Mouse (Mus musculus) olfactory bulb, adult 2 months (tissue): ENCODE data around the gene Krtap14.

Source experiments
- CTCF ChIP-seq: fragments of 200-500 bp; IDR thresholded peaks from 2 replicates; pipeline ENCODE4 v1.5.1; 2012; ENCODE audit warnings: low read depth, mild to moderate bottlenecking, low read length, moderate library complexity; ENCODE audit not compliant: insufficient read depth
- POLR2A ChIP-seq: fragments of 200-500 bp; IDR thresholded peaks from 2 replicates; pipeline ENCODE4 v1.6.1; 2012; ENCODE audit warnings: mild to moderate bottlenecking, low read depth, low read length, moderate library complexity; ENCODE audit not compliant: insufficient read depth

DNA sequence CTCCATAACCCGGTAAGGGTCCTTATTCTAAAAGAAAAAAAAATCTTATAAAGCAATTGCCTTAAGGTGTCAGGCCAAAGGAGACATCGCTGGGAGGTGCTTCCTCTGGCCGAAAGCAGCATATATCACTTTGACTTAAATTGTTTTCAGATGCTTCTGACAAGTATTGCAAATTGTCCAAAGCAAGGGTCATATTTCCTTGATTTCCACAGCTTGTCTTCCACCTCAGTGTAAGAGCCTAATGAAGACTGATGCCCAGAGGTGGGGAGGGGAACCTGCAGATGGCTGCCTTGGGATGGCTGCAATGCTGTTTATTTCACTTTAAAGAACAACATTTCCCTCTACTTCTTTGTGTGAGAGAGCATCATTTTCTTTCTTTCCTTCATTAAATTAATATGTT, 1.0 kb upstream of the Krtap14 start:
- no peak for TF ChIP-seq POLR2A
- no peak for TF ChIP-seq CTCF
